Mouse (Mus musculus) small intestine, adult 2 months (tissue): ENCODE results near the gene Cldn5.

Source experiments
- CTCF ChIP-seq: fragments of 200-500 bp; IDR thresholded peaks from 2 replicates; pipeline ENCODE4 v1.5.1; 2012; ENCODE audit warnings: low read depth, mild to moderate bottlenecking, control low read depth, inconsistent platforms, low read length, moderate library complexity, mixed read lengths; ENCODE audit not compliant: insufficient replicate concordance, insufficient read length; ENCODE audit errors: extremely low read depth
- POLR2A ChIP-seq: fragments of 200-500 bp; IDR thresholded peaks from 2 replicates; pipeline ENCODE4 v1.6.1; 2012; ENCODE audit warnings: low read depth, mild to moderate bottlenecking, control low read depth, inconsistent platforms, low read length, moderate library complexity

GRCm38 (mm10) chr16:18795223-18795899 is 18.7 kb downstream of the Cldn5 start:
- TF ChIP-seq CTCF (no peak), POLR2A (no peak)
